Mouse (Mus musculus) heart, adult 2 months (tissue): ENCODE measurements at regions not wholly inside any gene's neighbourhood (a gene's known extent, or its start where the extent isn't known, plus 50 kb on each side); places are given as distances from the start of the nearest gene placed in this dataset.

Experiments used
- DNase-seq, 2 experiments: peaks; one replicate each; pipeline ENCODE4 v3.0.0; 2021
- H3K27ac ChIP-seq: fragments of 200-600 bp; 2 replicates; pipeline ENCODE4 v1.8.1; 2022
- H3K27me3 ChIP-seq: fragments of 200-500 bp; 2 replicates; pipeline ENCODE4 v1.6.1; 2012; ENCODE audit warnings: mild to moderate bottlenecking, low read length, inconsistent platforms, mixed read lengths; ENCODE audit not compliant: control insufficient read depth, insufficient read depth
- H3K36me3 ChIP-seq: fragments of 200-500 bp; 2 replicates; pipeline ENCODE4 v1.6.1; 2012; ENCODE audit warnings: low read length, inconsistent platforms; ENCODE audit not compliant: control insufficient read depth, insufficient read depth
- H3K4me1 ChIP-seq: fragments of 200-500 bp; 2 replicates; pipeline ENCODE4 v1.6.1; 2011; ENCODE audit warnings: low read length; ENCODE audit not compliant: control insufficient read depth, insufficient read depth
- H3K4me3 ChIP-seq: fragments of 200-600 bp; 2 replicates; pipeline ENCODE4 v1.8.1; 2022
- H3K79me2 ChIP-seq: fragments of 200-500 bp; replicated peaks from 2 replicates; pipeline ENCODE4 v1.6.1; 2012; ENCODE audit warnings: mild to moderate bottlenecking, inconsistent platforms, low read length, moderate library complexity, mixed read lengths; ENCODE audit not compliant: control insufficient read depth, insufficient read depth
- H3K9ac ChIP-seq: fragments of 200-500 bp; 2 replicates; pipeline ENCODE4 v1.6.1; 2012; ENCODE audit warnings: low read depth, mild to moderate bottlenecking, control low read depth, inconsistent platforms, low read length, mixed read lengths
- CTCF ChIP-seq: fragments of 200-600 bp; IDR thresholded peaks from 2 replicates; pipeline ENCODE4 v1.8.1; 2022; ENCODE audit warnings: antibody characterized with exemption, mild to moderate bottlenecking, moderate library complexity
- EP300 ChIP-seq: fragments of 200-500 bp; IDR thresholded peaks from 2 replicates; pipeline ENCODE4 v1.6.1; 2011; ENCODE audit warnings: low read depth, low read length, control low read depth; ENCODE audit not compliant: insufficient read depth
- POLR2A ChIP-seq: fragments of 200-500 bp; IDR thresholded peaks from 2 replicates; pipeline ENCODE4 v1.6.1; 2011; ENCODE audit warnings: mild to moderate bottlenecking, low read depth, low read length, control low read depth; ENCODE audit not compliant: insufficient read depth
- WGBS: fragments of 180-500 bp; shearing (Covaris S2); methylation state at CpG from one replicate; pipeline ENCODE4 v1.1.7; 2018; 5-methylcytosine and 5-hydroxymethylcytosine counted together
- intact Hi-C: fragments of 180-260 bp; cut with DNase I; formaldehyde crosslinking; loops from one replicate; pipeline ENCODE4 v1.15.1; 2025

- Histone ChIP-seq H3K9ac (no peak overlapping the region), H3K27ac (no peak overlapping the region), H3K36me3 (no peaks in the 10 kb centered on the region), H3K27me3 (no peaks in the 10 kb centered on the region), H3K4me3 (no peak overlapping the region), H3K79me2 (no peaks in the 10 kb centered on the region), H3K4me1 (no peaks in the 10 kb centered on the region)
- intact Hi-C loops: no loop called here
- DNase-seq: no peak
- 88% methylated on average over 1 of the region's 1 CpGs for WGBS
- TF ChIP-seq CTCF (no peak), POLR2A (no peak), EP300 (no peak)
Measured at GRCm38 (mm10) chr10:117557666-117558065, 71.6 kb upstream of the Cpm start.

- TF ChIP-seq EP300 (no peak), CTCF (no peak)
- DNase-seq: no peak
- H3K27me3 ChIP-seq: no peaks in the 10 kb centered on the region
- no peak overlapping the region for H3K9ac ChIP-seq
- WGBS: 81% methylated on average over 14 of the region's 14 CpGs
- H3K36me3 ChIP-seq: no peaks in the 10 kb centered on the region
- intact Hi-C loops: no loop called here
- H3K4me3 ChIP-seq: no peak overlapping the region
- H3K27ac ChIP-seq: no peak overlapping the region
- H3K79me2 ChIP-seq: no peaks in the 10 kb centered on the region
- no peaks in the 10 kb centered on the region for H3K4me1 ChIP-seq
Measured at GRCm38 (mm10) chr10:117556851-117557542, 72.3 kb upstream of the Cpm start.

- DNase-seq: no peak
- Histone ChIP-seq H3K4me3 (no peak overlapping the region), H3K36me3 (no peaks in the 10 kb centered on the region), H3K27ac (no peak overlapping the region), H3K9ac (no peak overlapping the region), H3K79me2 (no peaks in the 10 kb centered on the region), H3K4me1 (no peaks in the 10 kb centered on the region), H3K27me3 (no peaks in the 10 kb centered on the region)
- TF ChIP-seq CTCF (no peak), EP300 (no peak), POLR2A (no peak)
- WGBS: 48% methylated on average over 15 of the region's 15 CpGs
- intact Hi-C loops: no loop called here
Measured at GRCm38 (mm10) chr10:117556027-117556789, 73.1 kb upstream of the Cpm start.

- Histone ChIP-seq H3K27me3 (no peaks in the 10 kb centered on the region), H3K27ac (no peak overlapping the region), H3K79me2 (no peaks in the 10 kb centered on the region), H3K4me3 (no peak overlapping the region), H3K4me1 (no peaks in the 10 kb centered on the region), H3K9ac (no peak overlapping the region), H3K36me3 (no peaks in the 10 kb centered on the region)
- TF ChIP-seq POLR2A (no peak), CTCF (no peak), EP300 (no peak)
- intact Hi-C loops: no loop called here
- no peak for DNase-seq
- WGBS: 81% methylated on average over 10 of the region's 10 CpGs
Measured at GRCm38 (mm10) chr10:117555542-117555941, 73.8 kb upstream of the Cpm start.

- intact Hi-C loops: no loop called here
- TF ChIP-seq EP300: no peak
- TF ChIP-seq CTCF: no peak
- no peak for TF ChIP-seq POLR2A
- no peaks in the 10 kb centered on the region for H3K79me2 ChIP-seq
- no peak overlapping the region for H3K9ac ChIP-seq
- H3K4me1 ChIP-seq: no peaks in the 10 kb centered on the region
- no peak for DNase-seq
- no peaks in the 10 kb centered on the region for H3K36me3 ChIP-seq
- H3K27me3 ChIP-seq: no peaks in the 10 kb centered on the region
- H3K4me3 ChIP-seq: no peak overlapping the region
- H3K27ac ChIP-seq: no peak overlapping the region
- 86% methylated on average over 8 of the region's 8 CpGs for WGBS
Measured at GRCm38 (mm10) chr10:117555044-117555443, 74.3 kb upstream of the Cpm start.

- no peak for DNase-seq
- Histone ChIP-seq H3K4me3 (no peak overlapping the region), H3K4me1 (no peaks in the 10 kb centered on the region), H3K27ac (no peak overlapping the region), H3K79me2 (no peaks in the 10 kb centered on the region), H3K36me3 (no peaks in the 10 kb centered on the region), H3K9ac (no peak overlapping the region), H3K27me3 (no peaks in the 10 kb centered on the region)
- intact Hi-C loops: no loop called here
- TF ChIP-seq EP300: no peak
- no peak for TF ChIP-seq POLR2A
- TF ChIP-seq CTCF: no peak
- WGBS: 54% methylated on average over 6 of the region's 6 CpGs
Measured at GRCm38 (mm10) chr10:117554533-117554932, 74.8 kb upstream of the Cpm start.
